Mouse (Mus musculus) lung, postnatal 10 days (tissue): Measurements from ENCODE around the gene Dnttip2.

Experiments used
- DNase-seq: peaks from one replicate; pipeline ENCODE4 v3.0.0; 2021

The Dnttip2 gene

DNA sequence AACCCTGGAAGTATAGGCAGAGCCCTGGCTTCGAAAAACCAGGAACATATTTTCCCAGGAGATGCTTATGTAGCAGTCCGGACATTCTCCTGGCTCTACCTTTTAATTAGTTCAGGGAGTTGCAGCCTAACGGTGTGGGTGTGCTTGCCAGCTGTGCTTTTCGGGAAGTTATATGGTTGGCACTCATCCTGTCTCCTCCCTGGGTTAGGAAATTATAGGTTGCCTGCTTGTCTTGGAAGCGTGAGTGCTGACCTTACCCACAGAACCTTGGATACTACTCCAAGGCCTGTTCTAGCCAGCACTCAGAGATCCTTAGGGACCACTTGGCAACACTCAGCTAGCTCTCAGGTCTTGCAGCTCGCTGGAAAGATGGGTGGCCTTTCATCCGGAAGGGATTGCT lies 59.7 kb downstream of the Dnttip2 start:
- peak; percentile 13 for DNase-seq

DNA sequence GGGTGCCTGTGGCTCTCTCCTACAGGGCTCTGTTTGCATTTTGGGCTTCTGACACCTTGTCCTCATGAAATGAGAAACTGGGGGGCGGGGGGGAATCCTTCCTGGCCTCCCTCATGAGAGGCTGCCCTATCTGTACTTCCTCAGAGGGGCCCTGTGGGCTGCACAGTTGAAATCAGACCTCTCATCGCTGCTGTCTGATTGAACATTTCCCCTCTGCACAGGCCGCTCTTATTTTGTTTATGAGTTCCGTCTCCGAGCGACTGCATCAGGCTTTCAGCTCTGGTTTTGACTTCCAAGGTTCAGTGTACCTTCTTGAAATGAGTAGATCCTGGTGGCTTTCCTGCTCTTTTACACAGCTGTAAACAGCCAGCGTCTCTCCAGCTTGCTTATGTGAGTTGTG lies 60.2 kb downstream of the Dnttip2 start:
- no peak for DNase-seq
